Mouse (Mus musculus): Measurements from ENCODE around the gene Tmc7.
A peak's percentile ranks its signal among the peaks of the same experiment; 100 is the strongest.

The Tmc7 gene

DNA sequence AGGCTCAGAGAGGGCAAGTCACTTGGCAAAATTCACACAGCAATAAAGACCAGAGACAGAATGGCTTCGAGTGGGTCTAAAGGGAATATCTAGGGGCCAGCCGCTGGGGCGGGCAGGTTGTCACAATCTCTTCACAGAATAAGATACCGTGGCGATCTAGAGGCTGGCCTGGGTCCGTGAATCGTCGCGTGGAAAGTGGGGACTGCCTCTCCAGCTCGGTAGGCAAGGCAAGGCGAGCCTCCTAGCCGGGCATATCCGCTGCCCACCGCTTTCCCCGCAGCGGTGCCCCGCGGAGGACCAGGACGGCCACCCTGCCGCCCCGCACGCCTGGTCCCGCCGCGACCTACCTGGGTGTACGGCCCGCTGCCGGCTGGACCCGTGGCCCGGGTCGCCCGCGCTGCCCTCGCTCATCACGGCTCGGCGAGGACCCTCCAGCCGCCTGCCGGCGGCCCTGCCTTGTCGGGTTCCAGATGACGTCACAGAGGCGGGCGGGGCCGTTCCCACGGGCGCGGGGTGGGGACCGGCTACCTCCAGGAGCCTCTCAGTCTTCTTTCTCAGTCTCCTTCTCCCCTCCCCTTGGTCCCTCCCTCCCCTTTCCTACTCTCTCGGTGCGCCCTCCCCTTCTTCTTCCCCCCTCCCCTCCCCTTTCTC, at the start of gene Tmc7:
Gene Tmc7 (minus strand): TSS at position 480 of the 651 bp plus-strand sequence.
- DNase-seq = peak; percentile 58 to 60

DNA sequence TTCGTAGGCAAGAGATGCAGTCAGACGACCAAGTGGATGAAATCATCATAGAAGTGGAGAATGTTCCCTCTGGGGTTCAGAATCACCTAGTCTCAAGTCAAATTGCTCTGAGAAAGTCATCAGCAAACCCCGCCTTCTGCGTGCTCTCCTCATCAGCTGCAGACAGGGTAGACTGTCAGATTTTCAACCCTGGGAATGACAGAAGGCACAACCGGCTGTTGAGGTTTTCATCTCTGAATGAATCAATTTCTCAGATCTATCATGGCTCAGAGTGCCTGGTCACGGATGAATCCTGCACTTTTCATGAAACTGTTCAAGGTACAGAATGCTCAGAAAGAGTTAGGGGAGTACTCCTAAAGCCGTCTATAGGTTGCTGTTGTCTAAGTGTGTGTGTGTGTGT, 49.4 kb upstream of the Tmc7 start:
- no peak for DNase-seq

DNA sequence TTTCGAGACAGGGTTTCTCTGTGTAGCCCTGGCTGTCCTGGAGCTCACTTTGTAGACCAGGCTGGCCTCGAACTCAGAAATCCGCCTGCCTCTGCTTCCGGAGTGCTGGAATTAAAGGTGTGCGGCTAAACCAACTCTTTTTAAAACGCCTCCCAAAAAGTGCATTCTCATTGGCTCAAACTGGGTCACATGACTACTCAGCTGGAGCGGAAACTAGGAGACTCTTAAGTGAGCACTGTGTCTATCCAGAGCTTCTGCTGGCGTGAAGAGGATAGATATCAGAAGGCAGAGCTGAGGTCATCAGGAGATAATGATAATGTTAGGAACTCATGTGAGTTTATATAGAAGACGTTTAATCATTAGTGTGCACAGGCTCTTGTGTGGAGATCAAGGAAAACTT, 48.6 kb upstream of the Tmc7 start:
- DNase-seq = no peak

DNA sequence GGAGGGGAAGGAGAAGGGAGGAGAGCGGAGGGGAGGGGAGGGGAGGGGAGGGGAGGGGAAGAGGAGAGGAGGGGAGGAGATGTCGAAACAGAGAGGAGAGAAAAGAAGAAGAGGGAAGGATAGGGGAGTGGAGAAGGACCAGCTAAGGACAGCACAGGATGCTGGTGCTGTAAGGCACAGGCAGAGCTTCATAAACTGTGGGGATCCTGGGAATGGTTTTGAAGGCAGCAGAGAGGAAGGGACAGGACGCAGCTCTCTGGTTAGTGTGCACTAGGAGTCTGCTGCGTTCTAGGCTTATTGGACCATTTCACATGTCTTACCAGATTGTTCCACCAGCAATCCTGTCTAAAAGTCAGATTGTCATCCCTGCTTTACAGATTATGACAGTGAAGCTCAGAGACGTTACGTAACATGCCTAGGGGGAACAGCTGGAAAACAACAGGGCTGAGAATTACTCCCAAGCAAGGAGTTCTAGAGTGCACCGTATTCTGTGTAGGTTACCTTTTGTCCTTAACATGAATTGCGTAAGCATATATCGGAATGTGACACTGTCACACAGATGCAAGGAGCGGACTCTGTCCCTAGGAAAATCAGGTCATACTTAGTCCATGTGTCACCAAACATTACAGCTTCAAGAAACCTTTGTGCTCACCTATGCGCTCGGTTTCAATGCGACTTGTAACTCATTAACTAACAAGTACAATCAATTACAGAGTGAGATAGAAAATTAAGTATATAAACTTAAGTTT, 43.2 kb upstream of the Tmc7 start:
- DNase-seq = no peak

DNA sequence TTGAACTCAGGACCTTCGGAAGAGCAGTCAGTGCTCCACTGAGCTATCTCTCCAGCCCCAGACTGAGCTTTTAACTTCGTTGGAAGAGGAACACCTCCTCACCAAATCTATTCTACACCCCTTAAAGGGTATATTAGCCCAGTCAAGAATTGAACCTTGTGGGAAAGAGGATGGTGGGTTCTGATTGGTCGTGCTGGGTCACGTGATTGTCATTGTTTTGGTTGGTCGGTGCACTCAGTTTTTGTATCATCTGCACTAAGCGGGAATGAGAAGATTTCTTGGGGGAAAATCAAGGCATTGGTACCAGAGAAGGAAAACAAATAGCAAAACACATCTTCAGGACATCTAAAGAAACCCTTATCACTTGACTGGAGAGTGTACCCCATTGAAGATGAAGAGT, 36.6 kb upstream of the Tmc7 start:
- DNase-seq = no peak

DNA sequence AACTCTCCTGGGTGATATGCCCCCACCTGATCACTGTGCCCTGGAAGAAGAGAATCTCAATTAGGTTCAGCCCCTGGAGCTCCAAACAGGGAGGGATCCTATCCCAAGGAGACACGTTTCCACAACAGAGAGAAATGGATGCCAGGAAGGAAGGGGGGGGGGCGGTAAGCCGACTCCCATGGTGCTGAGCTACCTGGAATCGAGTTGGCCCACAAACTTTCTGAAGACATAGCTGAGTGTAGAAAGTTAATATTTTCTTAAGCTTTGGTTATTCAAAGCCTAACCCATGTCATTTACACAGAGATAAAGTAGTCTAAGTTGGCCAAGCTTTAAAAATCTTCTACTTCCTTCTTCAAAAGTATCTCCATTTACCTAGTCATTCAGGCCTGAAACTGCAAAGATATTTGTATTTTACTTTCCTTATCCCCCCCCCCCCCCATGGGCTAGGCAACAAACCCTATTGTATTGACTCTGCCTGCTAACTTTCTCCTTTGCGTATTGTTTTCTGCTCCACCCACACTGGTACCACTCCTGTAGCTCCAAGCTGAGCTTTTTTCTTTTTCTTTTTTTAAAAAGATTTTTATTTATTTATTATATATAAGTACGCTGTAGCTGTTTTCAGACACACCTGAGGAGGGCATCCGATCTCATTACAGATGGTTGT, 35.8 kb upstream of the Tmc7 start:
- DNase-seq = no peak

DNA sequence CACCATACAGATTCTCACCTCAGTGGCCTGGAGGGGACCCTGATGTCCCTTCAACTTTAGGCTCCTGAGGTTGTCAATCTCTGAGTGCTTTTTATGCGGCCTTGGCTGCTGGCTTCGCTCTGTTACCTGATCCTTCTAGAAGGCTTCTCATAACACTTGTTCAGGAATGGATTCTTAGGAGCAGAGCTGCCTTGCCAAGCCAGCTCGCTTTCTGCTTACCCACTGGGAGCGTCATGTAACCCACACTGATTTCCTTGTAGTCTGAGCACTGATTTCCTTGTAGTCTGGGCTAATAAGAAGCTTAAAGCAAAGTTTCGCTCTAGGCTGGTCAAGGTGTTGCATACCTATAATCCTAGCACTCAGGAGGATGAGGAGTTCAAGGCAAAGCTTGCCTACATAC, 33.6 kb upstream of the Tmc7 start:
- no peak for DNase-seq

DNA sequence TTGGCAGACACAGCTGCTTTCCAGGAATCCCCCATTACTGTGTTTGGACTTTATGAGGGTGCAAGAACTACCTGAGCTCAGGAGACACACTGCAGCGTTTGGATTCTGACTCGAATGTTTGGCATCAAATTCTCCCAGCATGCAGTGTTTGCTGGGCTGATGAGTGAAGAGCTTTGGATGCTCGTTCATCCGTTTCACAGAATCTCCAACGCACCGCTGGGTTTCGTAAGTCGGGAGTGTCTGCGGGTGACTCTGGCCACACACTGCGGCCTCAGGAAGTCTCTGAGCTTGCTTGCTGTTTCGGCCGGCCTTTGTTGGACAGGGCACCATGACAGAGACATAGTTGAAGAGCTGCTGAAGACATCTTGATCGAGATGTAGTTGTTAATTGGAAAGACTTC, 29.5 kb upstream of the Tmc7 start:
- no peak for DNase-seq

DNA sequence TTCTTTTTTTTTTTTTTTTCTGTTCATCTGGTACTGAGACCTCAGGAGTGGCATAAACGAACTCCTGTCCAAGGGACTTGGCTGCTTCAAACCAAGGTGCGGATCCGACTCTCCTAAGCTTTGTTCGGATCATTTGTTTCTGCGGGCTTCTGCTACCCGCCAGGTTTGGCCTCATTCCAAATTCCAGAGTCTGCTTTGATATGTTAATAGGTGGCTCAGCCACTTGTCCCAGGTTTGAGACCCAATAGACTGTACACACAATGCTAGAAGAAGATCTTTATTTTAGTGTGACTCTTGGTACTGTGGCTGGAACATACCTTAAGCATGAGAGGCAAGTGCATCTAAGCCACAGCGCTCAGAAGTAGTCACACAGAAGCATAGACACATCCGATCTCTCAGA, 27.4 kb upstream of the Tmc7 start:
- DNase-seq = no peak

DNA sequence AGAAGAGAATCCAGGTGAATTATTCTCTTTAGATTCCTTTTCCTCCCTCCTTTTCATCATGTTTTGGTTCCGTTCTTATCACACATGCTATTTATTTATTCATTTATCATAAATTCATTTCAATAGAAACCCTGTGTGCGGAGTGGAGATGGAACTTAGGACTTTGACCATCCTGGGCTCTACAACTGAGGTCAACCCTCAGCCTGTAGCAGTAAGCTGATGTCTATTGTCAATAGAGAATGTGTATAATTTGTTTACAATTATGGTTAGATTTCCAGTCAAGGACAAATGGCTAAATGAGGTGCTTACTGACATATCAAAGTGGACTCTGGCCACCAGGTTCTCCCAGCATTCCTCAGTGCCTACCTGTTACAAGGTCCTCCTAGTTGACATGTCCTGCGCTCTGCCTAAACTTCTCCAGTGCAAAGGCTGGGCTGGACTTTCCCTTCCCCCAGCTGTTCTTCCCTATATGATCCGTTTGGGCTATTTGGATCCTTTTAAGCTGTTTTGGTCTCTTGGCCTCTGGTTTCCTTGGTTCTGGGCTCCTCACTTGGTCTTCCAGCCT, 26.7 kb upstream of the Tmc7 start:
- no peak for DNase-seq

DNA sequence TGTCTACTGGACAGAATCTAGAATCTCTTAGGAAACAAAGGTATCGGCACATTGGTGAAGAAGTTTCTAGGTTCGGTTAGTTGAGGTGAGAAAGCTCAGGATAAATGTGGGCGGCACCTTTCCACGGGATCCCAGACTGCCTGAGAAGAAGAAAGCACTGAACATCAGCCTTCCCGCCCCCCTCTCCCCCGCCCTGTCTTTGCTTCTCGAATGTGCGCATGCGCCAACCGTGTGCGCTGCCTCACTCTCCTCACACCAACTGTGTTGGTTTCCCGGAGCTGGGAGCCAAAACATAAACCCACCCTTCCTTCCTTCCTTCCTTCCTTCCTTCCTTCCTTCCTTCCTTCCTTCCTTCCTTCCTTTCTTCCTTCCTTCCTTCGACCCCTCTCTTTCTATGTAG, 26.2 kb upstream of the Tmc7 start:
- DNase-seq = no peak

DNA sequence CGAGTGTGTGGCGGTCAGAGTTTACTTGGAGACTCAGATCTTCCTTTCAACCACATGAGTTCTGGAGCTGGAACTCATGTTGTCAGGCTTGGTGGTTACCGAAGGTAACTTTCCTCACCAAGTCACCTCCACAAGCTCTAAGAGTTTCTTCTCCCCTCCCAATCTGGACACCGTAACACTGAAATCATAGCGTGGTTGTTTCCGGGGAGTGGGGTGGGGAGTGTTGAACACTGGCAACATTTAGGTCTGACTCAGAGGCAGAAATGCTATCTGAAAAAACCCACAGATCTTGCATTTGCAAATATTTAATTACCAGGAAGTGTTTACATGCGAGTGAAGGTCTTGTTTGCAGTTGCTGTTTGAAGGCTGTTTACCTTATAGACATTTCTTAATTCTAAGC, 25.3 kb upstream of the Tmc7 start:
- DNase-seq = no peak

DNA sequence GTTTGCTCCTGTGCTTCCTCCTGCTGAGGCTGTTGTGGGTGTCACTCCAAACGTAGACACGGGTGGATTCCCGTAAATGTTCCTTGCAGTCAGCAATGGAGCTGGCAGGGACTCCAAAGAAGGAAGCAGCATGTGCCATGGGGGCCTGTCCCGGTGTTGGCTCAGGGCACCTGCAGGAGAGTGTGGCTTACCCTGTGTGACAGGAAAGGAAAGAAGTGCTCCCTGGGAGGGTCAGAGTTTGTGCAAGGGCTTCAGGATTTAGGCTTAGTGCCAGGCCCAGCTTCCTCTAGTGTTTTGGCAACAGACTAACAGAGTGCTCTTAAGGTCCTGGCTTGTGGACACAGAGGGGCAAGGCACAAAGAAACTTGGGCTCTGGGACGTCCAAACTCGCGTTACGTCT, 20.3 kb upstream of the Tmc7 start:
- no peak for DNase-seq

DNA sequence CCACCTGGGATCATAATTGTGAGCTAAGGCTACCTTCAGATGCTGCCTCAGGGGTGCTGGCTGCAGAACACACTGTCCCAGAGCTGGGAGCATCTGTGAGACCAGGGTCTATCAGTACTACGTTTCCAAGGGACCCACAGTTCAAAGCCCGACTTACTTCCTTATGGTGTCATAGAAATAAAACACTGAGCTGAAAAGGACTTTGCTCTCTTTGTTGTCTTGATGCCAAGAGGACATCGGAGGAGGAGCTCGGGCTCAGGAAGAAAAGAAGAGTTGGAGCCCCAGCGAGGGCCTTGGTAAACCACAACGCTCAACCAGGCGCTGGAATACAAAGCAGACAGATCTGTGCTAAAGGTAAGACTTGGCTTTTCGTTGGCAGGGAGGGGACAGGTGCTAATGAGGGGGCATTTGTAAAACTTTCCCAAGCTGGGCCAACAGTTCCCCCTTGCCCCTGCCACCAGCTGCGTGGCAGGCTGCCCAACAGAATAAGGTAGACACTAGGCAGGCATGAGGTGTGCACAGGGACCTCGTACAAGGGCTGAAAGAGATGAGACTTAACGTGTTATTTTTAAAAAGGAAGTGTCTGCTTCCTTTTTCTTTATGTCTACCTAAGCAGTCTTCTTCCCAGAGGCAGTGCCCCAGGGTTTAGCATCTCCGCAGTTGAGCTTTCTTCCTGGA, 15.6 kb upstream of the Tmc7 start:
- no peak for DNase-seq

DNA sequence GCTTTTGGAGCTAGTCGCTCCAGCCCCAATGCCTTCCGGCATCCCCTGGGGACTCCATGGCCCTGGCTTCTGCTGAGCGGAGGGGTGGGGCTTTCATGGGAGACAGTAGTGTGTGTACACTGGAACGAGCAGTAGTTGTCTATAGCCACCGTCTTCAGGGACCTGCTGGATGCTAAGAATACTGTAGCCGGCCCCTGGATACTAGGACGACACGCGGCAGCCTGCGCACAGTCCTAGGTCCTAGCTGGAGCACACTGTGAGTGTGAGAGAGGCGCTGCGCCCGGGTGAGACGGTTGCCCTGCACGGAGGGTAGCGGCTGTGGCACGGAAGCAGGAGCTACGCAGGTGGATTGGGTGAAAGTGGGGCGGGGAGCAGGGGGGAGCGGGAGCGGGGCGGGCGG, 12.7 kb upstream of the Tmc7 start, which contains the start of gene Tmc5:
Gene Tmc5 (plus strand): TSS at position 97 of the 400 bp plus-strand sequence.
- DNase-seq = no peak

DNA sequence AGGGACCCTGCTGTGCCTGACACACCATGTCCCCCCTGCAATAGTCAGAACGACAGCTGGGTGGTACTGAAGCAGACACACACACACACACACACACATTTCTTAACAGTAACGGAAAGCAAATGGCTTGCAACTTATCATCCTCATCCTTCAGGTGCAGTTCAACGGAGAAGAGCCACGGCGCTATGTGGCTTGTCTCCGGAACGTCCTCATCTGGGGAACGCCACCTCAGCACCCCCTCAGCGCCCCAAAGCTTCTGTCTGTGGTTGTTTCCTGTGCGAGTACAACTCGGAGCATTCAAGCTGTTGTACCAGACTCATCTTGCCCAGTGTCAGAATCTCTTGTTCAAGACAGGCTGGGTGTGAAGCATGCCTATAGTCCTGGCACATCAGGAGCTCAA, 11.7 kb upstream of the Tmc7 start:
- DNase-seq = no peak

DNA sequence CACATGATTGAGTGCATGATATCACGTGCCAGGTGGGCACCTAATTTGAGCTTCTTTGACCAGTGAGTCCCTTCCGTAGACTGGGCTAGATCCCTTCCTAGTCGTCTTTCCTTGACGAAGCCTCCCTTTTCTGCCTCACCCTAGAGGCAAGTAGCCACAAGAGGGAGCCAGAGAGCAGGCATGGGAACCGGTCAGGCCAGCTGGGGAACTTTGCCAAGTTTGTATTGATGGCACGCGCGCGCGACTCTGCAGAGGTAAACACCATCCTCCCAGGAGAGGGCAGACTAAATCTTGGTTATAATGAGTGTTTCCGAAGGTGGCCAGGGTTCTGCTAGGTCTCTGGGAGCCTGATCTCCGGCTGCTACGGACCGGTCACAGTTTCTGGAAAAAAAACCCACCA, 10.7 kb upstream of the Tmc7 start:
- DNase-seq = peak; percentile 88 to 89

DNA sequence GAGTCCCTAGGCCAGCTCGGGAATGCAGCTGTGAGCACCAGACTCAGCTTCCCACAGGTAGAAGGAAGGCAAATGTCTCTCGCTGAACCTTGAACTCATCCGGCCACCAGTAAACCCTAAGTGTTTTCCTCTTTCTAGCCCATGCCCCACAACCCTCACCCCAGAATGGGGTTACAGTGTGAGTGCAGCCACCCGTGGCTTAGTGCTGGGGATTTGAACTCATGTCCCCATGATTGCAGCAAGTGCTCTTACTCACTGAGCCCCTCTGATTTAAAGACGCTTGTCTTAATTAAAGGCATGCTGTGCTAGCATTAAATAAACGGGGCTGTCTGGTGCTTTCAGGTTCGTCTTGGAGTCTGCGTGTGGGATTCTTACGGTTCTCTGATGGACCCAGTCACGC, 10.1 kb upstream of the Tmc7 start:
- no peak for DNase-seq

DNA sequence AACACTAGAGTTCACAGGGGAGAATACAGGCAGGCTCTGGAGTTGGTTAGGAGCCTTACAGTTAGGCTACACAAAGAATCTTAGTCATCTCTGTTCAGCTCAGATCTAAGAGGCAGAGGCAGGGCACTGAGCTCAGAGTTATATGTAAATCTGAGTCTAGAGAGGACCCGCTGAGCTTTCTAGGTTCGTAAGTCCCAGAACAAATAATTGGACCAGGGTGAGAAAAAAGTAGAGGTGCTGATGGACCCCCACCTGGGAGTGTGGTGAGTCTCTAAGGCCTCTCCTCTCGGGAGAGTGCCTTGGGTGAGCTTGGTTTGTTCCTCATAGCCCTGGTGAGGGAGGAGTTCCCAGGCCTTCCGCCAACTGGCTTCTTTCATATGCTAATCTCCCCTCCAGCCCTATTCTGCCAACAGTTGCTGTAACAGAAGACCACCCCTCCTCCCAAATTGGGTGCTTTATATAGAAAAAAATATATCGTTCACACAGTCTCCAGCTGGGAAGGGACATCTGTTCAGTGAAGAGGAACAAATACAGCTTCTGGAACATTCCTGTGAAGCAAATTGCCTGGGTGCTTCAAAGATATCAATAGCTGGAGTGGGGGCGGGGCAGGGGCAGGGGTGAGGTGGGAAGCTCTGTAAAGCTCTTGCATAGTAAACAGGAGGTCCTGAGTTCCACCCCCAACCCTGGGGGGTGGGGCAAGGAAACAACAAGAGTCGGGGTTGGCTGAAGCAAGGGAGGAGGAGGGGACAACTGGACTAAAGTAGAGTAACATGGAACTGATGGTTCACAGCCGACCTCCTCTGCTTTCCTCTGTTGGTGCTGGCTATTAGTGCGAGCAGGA, 9.3 kb upstream of the Tmc7 start:
- DNase-seq = no peak

DNA sequence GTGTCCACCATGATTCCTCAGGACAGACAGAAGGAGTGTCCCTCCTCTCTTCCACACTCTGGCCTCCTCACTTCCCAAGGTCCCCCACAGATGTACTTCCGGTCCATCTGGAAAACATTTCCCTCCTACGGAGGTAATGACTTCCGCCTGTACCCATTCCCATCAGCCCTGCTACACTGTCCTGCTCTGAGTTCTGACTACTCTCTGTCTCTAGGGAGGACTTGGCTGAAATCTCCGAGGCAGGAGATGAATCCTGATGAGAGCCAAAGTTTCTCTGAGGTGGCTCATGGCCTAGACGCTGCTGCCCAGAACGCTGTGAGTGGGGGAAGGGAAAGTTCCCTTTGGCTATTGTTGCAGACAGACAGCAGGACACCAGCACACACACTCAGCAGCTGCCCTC, 7.6 kb upstream of the Tmc7 start:
- DNase-seq = no peak

DNA sequence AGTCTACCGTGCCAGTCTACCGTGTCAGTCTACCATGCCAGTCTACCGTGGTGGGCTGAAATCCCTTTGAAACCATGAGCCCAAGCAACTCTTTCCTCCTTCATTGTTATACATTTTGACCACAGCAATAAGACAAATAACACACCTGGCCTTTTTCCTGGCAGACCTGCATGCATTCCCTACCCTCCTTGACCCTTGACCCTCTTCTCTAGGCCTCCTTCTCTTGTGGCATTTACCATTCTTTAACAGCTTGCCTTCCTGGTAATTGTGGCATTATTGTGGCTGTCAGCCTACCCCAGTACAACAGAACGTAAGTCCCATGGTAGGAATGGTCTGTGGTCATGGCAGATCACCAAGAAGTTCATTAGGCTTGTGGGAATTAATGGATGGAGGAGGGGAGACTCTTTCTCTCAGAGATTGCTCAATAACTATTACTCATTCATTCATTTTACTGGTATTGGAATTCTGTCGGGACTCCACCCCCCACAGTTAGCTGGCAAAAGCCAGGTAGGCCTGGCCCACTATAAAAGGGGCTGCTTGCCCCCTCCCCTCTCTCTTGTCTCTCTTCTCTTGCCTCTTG, 6.3 kb upstream of the Tmc7 start:
- no peak for DNase-seq

DNA sequence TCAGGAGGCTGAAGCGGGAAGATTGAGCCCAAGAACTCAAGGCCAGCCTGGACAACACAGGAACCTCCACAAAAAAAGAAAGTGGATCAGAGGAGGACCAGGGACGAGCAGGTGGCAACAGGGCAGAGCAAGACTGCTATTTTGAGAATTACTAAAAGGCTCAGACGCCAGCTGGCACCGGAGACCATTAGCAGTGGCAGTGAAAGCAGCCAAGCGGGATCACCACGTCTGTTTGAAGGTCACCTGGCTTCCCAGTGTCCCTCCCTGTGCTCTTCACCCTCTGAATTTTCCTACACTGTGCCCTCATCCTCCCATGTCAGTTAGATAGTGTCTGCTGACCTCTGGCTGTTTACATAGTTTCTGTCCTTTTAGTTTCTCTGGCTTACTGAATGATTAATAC, 1.3 kb upstream of the Tmc7 start:
- no peak for DNase-seq
